Mouse (Mus musculus) midbrain, postnatal 0 days (tissue): ENCODE measurements at regions not wholly inside any gene's neighbourhood (a gene's known extent, or its start where the extent isn't known, plus 50 kb on each side); places are given as distances from the start of the nearest gene placed in this dataset.

Experiments used
- ATAC-seq: fragments of 200-750 bp; cut with Nextera tagmentation; 2 replicates; pipeline ENCODE4 v1.8.0; 2017; ENCODE audit warnings: moderate number of reproducible peaks, mild to moderate bottlenecking, moderate TSS enrichment, moderate library complexity; ENCODE audit not compliant: low FRiP score
- DNase-seq: peaks from one replicate; pipeline ENCODE4 v3.0.0-alpha.2; 2015; ENCODE audit warnings: low spot score
- H3K27ac ChIP-seq: fragments of 300-500 bp; sonication (generic); 2 replicates; pipeline ENCODE4 v1.5.1; 2014; ENCODE audit warnings: low read depth, mild to moderate bottlenecking, low read length, mixed read lengths
- H3K27me3 ChIP-seq: fragments of 300-500 bp; sonication (generic); 2 replicates; pipeline ENCODE4 v1.6.1; 2014; ENCODE audit warnings: low read length, control low read depth, mixed read lengths; ENCODE audit not compliant: insufficient read depth
- H3K36me3 ChIP-seq: fragments of 300-500 bp; sonication (generic); 2 replicates; pipeline ENCODE4 v1.6.1; 2014; ENCODE audit warnings: low read length, control low read depth, mixed read lengths; ENCODE audit not compliant: insufficient read depth
- H3K4me1 ChIP-seq: fragments of 300-500 bp; sonication (generic); 2 replicates; pipeline ENCODE4 v1.6.1; 2014; ENCODE audit warnings: mild to moderate bottlenecking, control low read depth, antibody characterized with exemption, low read length, mixed read lengths; ENCODE audit not compliant: insufficient read depth
- H3K4me2 ChIP-seq: fragments of 300-500 bp; sonication (generic); 2 replicates; pipeline ENCODE4 v1.6.1; 2014; ENCODE audit warnings: low read depth, mild to moderate bottlenecking, low read length, mixed read lengths; ENCODE audit not compliant: poor library complexity, severe bottlenecking
- H3K4me3 ChIP-seq: fragments of 300-500 bp; sonication (generic); 2 replicates; pipeline ENCODE4 v1.5.1; 2014; ENCODE audit warnings: low read depth, mild to moderate bottlenecking, low read length, moderate library complexity
- H3K9ac ChIP-seq: fragments of 300-500 bp; sonication (generic); replicated peaks from 2 replicates; pipeline ENCODE4 v1.6.1; 2014; ENCODE audit warnings: mild to moderate bottlenecking, low read length, moderate library complexity, mixed read lengths; ENCODE audit not compliant: poor library complexity, severe bottlenecking
- H3K9me3 ChIP-seq: fragments of 300-500 bp; sonication (generic); 2 replicates; pipeline ENCODE4 v1.6.1; 2016; ENCODE audit warnings: low read length, control low read depth
- CTCF ChIP-seq: IDR thresholded peaks from 2 replicates; pipeline ENCODE4 v1.5.1; 2016; ENCODE audit warnings: antibody characterized with exemption, mild to moderate bottlenecking
- WGBS: fragments of 180-500 bp; shearing (Covaris S2); extraction: QIAGEN DNeasy Blood & Tissue Kit; methylation state at CpG from one replicate; pipeline ENCODE4 v1.1.7; 2014; 5-methylcytosine and 5-hydroxymethylcytosine counted together

DNA sequence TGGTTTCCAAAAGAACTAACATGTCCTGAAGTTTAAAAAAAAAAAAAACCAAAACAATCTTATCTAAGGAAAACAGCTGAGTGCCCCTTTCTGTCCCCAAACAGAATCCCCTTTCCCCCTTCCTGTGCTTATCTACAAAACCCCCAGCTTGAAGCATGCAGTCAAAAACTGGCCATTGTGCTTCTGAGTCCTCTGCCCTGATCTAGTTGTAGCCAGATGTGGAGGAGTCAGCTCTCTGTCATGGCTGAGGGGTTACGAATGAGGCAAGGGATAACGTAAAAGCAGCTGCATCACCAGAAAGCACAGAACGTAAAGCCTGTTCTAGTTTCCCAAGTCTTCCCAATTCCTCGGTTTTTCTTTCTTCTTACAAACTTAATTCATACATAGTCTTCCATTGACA lies 164.3 kb upstream of the Tbc1d2b start:
- Histone ChIP-seq H3K4me2 (no peak overlapping the region), H3K36me3 (no peaks in the 10 kb centered on the region), H3K9ac (no peak overlapping the region), H3K27me3 (no peaks in the 10 kb centered on the region), H3K9me3 (no peaks in the 10 kb centered on the region), H3K27ac (no peak overlapping the region), H3K4me3 (no peak overlapping the region), H3K4me1 (no peaks in the 10 kb centered on the region)
- DNase-seq (no peak), ATAC-seq (no peak)
- TF ChIP-seq CTCF: no peak
- WGBS: 40% methylated on average over 4 of the region's 4 CpGs

DNA sequence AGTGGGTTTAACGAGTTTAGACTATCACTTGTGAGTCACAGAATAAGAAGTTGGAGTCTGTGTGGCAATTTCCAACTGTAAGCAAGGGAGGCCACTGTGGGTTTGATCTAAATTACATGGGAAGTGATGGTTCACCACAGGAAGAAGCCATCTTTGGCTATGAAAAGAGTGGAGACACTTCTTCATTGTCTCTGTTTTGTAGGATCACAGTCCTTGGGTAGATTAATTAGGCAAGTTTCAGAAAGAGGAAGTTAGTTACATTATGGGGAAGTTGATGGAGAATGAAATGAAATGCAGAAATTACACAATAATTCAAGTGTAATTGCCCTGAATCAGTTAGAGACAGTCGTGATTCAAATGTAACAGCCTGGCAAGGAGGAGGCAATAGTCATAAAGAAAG lies 160.3 kb upstream of the Tbc1d2b start:
- Histone ChIP-seq H3K36me3 (no peaks in the 10 kb centered on the region), H3K27me3 (no peaks in the 10 kb centered on the region), H3K4me3 (no peak overlapping the region), H3K9ac (no peak overlapping the region), H3K9me3 (no peaks in the 10 kb centered on the region), H3K4me2 (no peak overlapping the region), H3K4me1 (no peaks in the 10 kb centered on the region), H3K27ac (no peak overlapping the region)
- no peak for DNase-seq
- WGBS: 78% methylated on average over 2 of the region's 2 CpGs
- ATAC-seq: no peak
- TF ChIP-seq CTCF: no peak

DNA sequence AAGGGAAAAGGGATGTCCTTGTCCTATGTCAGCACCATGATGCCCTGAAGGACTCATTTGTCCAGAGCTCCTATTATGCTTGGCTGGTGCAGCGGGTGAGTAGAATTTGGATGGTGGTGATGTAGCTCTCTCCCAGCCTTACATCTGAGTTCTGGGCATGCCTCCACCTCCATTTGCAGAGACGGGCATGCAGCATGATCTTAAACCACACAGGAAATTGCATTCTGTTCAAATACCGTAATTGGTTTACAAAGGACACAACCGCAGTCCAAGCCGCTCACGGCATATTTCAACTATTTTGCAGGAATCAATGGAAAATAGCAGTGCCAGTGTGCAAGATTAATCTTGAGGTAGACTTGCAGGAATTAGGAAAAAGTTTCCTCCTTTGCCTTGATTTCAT lies 151.1 kb upstream of the Tbc1d2b start:
- Histone ChIP-seq H3K27ac (no peak overlapping the region), H3K4me1 (no peaks in the 10 kb centered on the region), H3K9ac (no peak overlapping the region), H3K27me3 (no peaks in the 10 kb centered on the region), H3K9me3 (no peaks in the 10 kb centered on the region), H3K4me2 (no peak overlapping the region), H3K36me3 (no peaks in the 10 kb centered on the region), H3K4me3 (no peak overlapping the region)
- ATAC-seq (no peak), DNase-seq (no peak)
- 93% methylated on average over 6 of the region's 6 CpGs for WGBS
- TF ChIP-seq CTCF: no peak

DNA sequence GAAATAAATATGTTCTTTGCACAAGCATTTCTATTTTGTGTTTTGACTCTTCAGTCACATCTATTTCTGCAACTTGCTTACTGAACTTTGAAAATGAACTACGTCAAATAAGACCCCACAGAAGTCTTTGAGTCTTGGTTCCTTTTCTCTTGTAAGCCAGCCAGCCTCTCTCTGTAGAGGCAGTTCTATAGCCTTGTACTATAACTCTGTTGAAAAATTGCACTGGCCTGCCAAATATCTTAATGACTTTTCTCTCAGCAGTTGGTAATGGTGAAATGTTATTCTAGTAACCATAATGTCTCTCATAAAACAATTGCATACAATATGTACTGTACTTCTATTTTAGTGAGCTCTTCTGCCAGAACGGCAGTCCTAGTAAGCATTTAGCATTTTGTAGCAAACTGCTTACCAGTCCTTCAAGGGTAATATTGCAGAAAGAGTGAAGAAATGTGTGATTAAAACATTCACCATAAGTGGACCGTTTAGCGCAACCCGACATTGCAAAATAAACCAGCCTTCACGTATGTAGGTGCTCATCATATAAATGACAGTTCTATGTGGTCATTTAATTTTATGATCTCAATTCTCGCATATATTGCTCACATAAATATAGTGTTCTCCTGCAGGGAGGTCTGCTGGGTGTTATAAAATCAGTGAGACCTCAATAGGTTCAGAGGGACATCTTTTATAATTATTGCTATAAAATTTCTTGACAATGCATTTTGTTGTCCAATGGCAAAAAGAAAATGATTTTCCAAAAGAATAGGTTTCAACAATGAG lies 149.3 kb upstream of the Tbc1d2b start:
- no peaks in the 10 kb centered on the region for H3K4me1 ChIP-seq
- H3K9me3 ChIP-seq: no peaks in the 10 kb centered on the region
- H3K27me3 ChIP-seq: no peaks in the 10 kb centered on the region
- no peak overlapping the region for H3K9ac ChIP-seq
- ATAC-seq: no peak
- DNase-seq: no peak
- no peak overlapping the region for H3K4me3 ChIP-seq
- WGBS: 94% methylated on average over 7 of the region's 7 CpGs
- H3K36me3 ChIP-seq: no peaks in the 10 kb centered on the region
- no peak for TF ChIP-seq CTCF
- no peak overlapping the region for H3K27ac ChIP-seq
- no peak overlapping the region for H3K4me2 ChIP-seq

DNA sequence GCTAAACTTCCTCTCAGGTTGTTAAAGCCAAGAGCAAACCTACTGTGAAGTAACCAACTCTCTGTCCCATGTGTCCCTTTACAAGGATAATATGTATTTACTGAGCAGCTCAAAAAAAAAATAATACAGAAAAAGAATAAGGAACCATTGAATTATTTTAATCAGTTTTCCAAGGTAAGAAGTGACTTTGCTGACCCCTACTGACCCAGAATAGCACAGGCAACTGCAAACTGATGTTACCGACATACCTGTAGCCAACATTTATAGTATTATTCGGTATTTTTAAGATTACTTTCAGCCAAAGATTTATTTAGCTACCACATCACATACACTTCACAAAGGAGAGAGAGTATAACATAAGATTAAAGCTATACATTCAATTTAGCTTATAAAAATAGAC lies 138.2 kb upstream of the Tbc1d2b start:
- WGBS: 65% methylated on average over 2 of the region's 2 CpGs

DNA sequence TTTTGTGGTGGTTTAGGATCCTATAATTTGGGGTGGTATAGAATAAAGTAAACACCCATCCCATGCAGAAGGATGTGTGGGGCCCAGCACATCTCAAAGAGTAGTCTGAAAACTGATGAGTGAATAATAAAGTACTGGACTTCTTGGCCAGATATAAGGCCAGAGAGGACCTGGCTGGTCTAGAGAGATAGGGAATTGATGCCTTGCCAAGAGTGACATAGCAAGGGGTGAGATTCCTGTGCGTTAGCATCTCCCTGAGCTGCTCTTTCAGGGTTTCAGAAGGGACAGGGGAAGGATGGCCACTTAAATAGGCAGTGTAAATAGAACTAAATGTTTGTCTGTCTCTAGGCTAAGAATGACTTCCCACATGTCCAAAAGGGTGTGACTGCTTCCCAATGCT lies 137.0 kb upstream of the Tbc1d2b start:
- Histone ChIP-seq H3K9ac (no peak overlapping the region), H3K36me3 (no peaks in the 10 kb centered on the region), H3K4me2 (no peak overlapping the region), H3K9me3 (no peaks in the 10 kb centered on the region), H3K27me3 (no peaks in the 10 kb centered on the region), H3K4me1 (no peaks in the 10 kb centered on the region), H3K4me3 (no peak overlapping the region), H3K27ac (no peak overlapping the region)
- ATAC-seq (no peak), DNase-seq (no peak)
- WGBS: 77% methylated on average over 1 of the region's 1 CpGs
- TF ChIP-seq CTCF: no peak

More for the DNA sequence above, 138.2 kb upstream of the Tbc1d2b start:
- H3K36me3 ChIP-seq: no peaks in the 10 kb centered on the region
- peak; percentile 36 for TF ChIP-seq CTCF
- H3K9ac ChIP-seq: no peak overlapping the region
- no peaks in the 10 kb centered on the region for H3K27me3 ChIP-seq
- no peak for DNase-seq
- H3K4me3 ChIP-seq: no peak overlapping the region
- H3K9me3 ChIP-seq: no peaks in the 10 kb centered on the region
- H3K4me2 ChIP-seq: no peak overlapping the region
- H3K27ac ChIP-seq: no peak overlapping the region
- no peaks in the 10 kb centered on the region for H3K4me1 ChIP-seq
- no peak for ATAC-seq
